Mouse (Mus musculus): Measurements from ENCODE around the gene Magoh. TPM values are rescaled to one million over a fixed set of nuclear protein-coding genes. Genes with fewer than 3 reads are reported as not detected.

Gene Magoh
- 10 to 100 TPM; 64.4 to 65.4 TPM for total RNA-seq (2021)

DNA sequence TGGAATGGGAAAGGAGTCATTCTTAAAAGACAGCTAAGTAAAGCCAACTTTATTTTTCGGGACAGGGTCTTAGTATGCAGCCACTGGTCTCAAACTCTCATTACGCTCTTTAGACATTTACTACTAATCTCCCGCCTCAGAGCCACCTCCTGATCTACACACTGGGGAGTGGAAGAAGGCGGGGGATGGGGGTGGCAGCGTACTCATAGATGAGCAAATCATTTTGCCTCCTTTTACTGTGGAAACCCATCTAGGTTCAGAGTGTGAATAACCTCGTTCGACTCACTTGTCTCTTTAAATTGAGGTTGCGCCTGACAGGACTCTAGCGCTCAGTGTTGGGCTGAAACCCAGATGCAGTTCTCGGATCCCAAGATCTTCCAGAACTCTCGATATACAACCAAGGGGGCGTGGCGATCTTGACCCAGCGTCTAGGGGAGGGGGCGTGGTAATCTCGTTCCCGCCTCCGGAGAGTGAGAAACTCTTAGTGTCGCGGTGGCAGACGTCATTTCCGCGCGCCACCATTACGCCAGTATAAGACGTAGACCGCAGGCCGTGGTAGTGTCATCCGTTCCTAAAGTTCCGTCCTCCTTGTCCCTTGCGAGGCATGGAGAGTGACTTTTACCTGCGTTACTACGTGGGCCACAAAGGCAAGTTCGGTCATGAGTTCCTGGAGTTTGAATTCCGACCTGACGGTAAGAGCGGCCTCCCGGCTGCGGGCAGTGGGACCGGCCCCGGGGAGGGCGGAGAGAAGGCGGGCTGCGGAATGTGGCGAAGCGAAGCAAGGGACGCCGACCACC is at the start of gene Magoh:
Gene Magoh, plus strand, starts transcription at position 502 of the 797 bp plus-strand sequence.
- DNase-seq: peak; percentile 97 to 98

GRCm38 (mm10) chr4:107830189-107830588 is 49.4 kb upstream of the Magoh start:
- intact Hi-C loops (cut with DNase I): loop anchor here (5.0 kb wide), 1 partner anchor 572 kb away; no protein-coding TSS in a partner anchor
- DNase-seq: no peak

More for the DNA sequence above, at the start of gene Magoh:
- intact Hi-C loops (cut with DNase I): no loop called here

DNA sequence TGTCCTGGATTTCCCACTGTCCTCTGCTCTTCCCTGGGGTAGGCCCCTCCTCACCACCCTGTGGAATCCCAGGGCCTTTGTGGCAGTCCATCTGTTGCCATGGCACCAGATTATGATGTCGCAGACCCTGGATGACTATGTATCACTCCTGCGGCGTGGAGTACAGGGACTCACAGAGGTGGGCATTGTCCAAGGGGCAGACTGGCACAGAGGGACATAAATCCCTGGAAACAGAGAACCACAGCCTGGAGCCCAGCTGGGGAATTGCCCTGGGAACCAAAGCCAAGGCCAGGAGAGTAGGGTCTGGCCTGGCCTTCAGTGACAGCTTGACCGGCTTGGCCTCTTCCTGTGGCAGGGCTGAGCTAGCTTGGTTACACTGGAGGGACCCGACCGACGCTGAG is 48.7 kb upstream of the Magoh start:
- no peak for DNase-seq
- intact Hi-C loops (cut with DNase I): loop anchor here (5.0 kb wide), 1 partner anchor 571 kb away; no protein-coding TSS in a partner anchor

DNA sequence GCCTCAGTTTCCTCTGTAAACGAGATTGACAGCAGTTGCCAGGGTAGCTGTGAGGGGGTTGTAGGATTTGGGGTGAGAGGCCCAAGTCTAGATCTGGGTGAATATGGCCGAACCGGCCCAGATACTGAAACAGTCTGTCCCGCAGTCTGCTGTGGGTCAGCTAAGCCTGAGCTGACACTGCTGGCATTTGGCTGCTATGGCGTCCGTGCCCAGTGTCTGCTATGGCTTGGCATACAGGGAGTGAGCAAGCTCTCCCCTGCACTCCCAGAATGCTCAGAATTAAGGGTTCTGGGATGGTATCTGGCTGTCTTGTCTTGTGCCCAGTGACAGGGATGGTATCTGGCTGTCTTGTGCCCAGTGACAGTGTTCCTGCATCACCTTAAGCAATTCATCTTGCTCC is 47.9 kb upstream of the Magoh start:
- intact Hi-C loops (cut with DNase I): loop anchor here (5.0 kb wide), 1 partner anchor 571 kb away; no protein-coding TSS in a partner anchor
- no peak for DNase-seq

- no peak for DNase-seq
- intact Hi-C loops (cut with DNase I): loop anchor here (5.0 kb wide), 1 partner anchor 569 kb away; no protein-coding TSS in a partner anchor
These were observed 46.0 kb upstream of the Magoh start for GRCm38 (mm10) chr4:107833525-107833924.

GRCm38 (mm10) chr4:107834643-107835314 is 44.8 kb upstream of the Magoh start:
- intact Hi-C loops (cut with DNase I): loop anchor here (5.0 kb wide), 1 partner anchor 568 kb away; no protein-coding TSS in a partner anchor
- no peak for DNase-seq

- intact Hi-C loops (cut with DNase I): no loop called here
- no peak for DNase-seq
These were observed 44.0 kb upstream of the Magoh start for GRCm38 (mm10) chr4:107835508-107835909.

DNA sequence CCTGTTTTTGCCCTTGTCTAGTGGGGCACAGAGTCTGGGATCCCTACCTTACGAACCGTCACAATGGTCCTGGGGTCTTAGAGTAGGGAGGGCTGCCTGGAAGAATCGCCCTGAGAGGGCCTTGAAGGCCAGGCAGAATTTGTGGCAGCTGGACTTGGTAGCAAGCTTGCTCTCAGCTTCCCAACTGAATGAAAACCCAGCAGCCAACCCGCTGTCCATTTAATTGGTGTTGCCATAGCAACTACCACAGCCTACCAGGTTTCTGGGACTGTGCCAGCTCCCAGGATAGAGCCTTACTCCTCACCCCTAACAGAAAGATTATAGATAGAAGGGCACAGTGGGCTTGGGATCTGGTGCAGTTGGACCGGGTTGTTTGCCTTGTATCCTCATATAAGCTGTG is 42.8 kb upstream of the Magoh start:
- no peak for DNase-seq
- intact Hi-C loops (cut with DNase I): no loop called here

GRCm38 (mm10) chr4:107837910-107838309 is 41.6 kb upstream of the Magoh start:
- intact Hi-C loops (cut with DNase I): no loop called here
- DNase-seq: no peak

GRCm38 (mm10) chr4:107843687-107844086 is 35.9 kb upstream of the Magoh start:
- DNase-seq: no peak
- intact Hi-C loops (cut with DNase I): no loop called here

DNA sequence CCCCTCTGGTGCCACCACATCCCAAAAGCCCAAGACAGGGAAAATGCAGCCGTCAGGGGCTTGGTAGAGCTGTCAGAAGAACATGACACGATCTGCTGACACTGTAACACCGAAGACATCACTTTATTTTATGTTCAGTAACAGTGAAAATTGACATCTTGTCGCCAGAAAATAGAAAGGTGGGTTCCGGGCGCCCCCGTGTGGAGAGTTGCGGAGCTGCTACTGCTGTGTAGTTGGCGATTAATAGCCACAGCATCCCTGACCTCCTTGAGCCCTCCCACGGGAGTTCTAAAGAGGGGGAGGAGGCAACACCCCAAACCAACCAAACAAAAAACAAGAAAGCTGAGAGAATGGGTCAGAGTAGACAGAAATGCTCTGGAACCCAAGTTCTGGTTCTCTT is 34.6 kb upstream of the Magoh start:
- peak; percentile 70 to 89 for DNase-seq
- intact Hi-C loops (cut with DNase I): loop anchor here (1.0 kb wide), 1 partner anchor 107 kb away; no protein-coding TSS in a partner anchor

- intact Hi-C loops (cut with DNase I): no loop called here
These were observed 32.8 kb upstream of the Magoh start for GRCm38 (mm10) chr4:107846795-107847194.

GRCm38 (mm10) chr4:107848546-107848945 is 31.0 kb upstream of the Magoh start:
- DNase-seq: peak; percentile 26 to 31
- intact Hi-C loops (cut with DNase I): no loop called here

More at GRCm38 (mm10) chr4:107846795-107847194, 32.8 kb upstream of the Magoh start:
- DNase-seq: no peak

DNA sequence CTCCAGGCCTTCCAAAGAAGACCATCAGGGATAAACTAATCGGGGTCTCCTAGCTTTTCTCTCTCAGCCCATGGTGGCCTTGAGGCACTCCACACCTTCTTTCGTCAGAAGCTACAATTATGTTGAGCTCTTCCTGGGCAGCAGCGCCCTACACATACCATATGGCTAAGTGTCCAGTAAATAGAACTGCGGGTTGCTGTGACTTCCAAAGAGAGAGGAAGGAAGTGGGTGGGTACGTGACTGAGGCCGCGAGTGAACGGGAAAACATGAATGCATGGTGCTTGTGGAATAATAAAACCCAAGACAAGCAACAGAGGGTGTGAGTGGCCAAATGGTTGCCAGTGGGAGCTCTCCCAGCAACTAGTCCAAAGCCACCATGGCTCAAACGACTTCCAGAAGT is 29.9 kb upstream of the Magoh start:
- no peak for DNase-seq
- intact Hi-C loops (cut with DNase I): no loop called here

DNA sequence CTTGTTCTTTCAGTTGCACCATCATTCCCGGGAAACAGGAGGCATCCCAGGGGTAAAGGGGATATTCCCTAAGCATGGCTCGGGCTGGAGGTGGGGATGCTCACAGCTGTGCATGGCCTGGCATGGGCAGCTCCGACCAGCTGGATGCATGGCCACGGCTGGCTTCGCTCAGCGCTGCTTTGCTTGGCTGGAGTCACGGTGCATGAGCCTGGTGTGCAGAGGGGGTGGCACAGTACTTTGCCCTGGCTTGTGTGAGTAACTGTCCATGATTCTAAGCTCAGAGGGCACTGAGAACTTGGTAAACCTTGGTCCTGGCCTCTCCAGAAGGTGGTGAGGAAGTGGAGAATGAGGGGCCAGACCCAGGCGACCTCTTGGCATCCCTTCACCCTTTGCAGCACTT is 29.5 kb upstream of the Magoh start:
- DNase-seq: no peak
- intact Hi-C loops (cut with DNase I): no loop called here

DNA sequence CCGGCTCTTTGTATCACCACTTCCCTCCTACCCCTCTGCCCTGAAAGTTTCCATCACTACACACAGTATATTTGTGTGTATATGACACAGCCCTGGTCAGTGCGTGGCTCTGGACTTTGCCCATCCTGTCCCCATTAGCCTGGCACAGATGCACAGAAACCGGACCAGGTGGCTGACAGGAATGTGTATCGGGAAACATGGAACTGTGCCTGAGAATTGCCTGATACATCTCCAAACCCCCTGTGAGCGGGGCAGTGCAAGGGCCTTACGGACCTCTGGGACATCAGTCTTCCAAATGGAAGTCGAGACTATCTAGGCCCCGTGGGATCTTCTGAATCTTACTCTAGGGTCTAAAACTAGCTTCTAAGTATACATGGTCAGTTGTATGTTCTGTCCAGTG is 26.2 kb upstream of the Magoh start:
- intact Hi-C loops (cut with DNase I): no loop called here
- DNase-seq: no peak

DNA sequence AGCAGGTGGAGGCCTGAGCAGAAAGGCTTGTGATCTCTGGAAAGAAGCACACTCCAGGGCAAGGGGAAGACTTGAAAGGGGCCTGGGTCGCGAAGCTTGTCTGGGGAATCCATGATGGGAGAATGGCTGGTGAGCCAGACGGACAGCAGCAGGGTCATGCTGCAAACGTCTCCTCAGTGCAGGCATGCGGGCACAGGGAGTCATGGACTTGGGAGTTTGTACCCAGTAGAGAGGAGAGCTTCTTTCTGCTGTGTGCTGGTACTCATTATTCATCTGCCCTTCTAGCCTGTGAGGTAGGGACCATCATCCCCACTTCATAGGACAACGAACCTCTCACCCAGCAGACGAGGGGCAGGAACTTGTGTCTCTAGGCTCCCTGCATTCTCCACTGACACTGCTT is 25.7 kb upstream of the Magoh start:
- no peak for DNase-seq
- intact Hi-C loops (cut with DNase I): no loop called here

- no peak for DNase-seq
These were observed 22.4 kb upstream of the Magoh start for GRCm38 (mm10) chr4:107856958-107857686.

DNA sequence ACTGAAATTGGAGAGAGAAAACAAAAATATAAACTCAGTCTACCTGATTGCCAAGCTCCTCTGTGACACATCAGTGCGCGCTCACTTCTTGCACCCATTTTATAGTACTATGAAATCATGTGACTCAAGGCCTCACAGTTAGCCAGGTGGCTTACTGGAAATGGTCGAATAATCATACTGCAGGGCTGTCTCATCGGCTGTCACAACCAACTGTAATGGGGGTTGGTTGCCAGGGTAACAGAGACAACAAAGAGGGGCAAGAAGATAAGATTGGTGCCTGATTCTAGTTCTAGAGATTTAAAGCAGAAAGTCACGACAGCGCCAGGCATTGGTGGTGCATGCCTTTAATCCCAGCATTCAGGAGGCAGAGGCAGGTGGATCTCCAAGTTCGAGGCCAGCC is 20.6 kb upstream of the Magoh start:
- no peak for DNase-seq
- intact Hi-C loops (cut with DNase I): no loop called here

More at GRCm38 (mm10) chr4:107856958-107857686, 22.4 kb upstream of the Magoh start:
- intact Hi-C loops (cut with DNase I): no loop called here

- no peak for DNase-seq
- intact Hi-C loops (cut with DNase I): no loop called here
These were observed 14.7 kb upstream of the Magoh start for GRCm38 (mm10) chr4:107864866-107865265.

DNA sequence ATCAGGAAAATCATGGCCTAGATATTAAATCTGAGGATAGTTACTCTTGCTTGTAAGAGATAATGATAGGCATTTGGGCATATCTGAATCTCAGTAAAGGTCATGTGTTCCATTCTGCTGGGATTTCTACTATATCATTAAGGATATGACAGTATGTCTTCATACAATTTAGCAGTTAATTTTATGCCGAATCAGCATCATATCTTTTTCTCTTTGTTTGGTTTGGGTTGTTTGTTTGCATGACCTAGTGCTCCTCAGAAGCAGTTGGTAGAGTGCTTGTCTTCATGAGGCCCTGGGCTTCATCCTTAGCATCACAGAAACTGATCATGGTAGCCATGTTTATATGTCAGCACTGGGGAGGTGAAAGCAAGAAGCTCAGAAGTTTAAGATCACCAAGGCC is 2.1 kb downstream of the Magoh start:
- intact Hi-C loops (cut with DNase I): no loop called here
- DNase-seq: no peak
